Mouse (Mus musculus): ENCODE data around the gene Atp2a1.

DNA sequence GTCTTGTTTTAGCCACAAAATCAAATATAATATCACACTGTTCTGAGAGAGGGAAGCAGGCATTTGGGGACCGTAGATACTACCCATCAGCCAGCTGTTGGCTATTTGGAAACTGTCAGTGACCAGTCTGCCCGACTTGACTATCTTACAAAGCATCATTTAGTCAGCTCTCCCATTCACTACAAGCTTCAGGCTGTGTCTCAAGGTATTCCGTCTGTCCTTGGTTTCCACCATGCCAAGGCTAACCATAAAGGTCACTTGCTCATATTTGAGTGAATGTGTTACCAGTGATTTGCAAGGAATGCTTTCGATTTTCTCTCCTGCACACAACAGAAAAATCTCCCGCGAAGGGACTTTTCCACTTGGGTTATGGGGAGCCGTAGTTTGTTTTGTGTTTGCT lies 28.2 kb downstream of the Atp2a1 start:
- no peak for TF ChIP-seq EP300 (IDR thresholded peaks at IDR 0.05; ENCODE audit: low read depth in 1 of 2, low read length in 2 of 2)
- no peak for TF ChIP-seq POLR2AphosphoS5 (IDR thresholded peaks at IDR 0.05; ENCODE audit: borderline replicate concordance, low read depth, low read length)
- TF ChIP-seq ZMIZ1 (IDR thresholded peaks at IDR 0.05; ENCODE audit: low read depth, low read length) = no peak
- no peak for TF ChIP-seq POLR2A (IDR thresholded peaks at IDR 0.05; ENCODE audit: control insufficient read depth in 1 of 2, insufficient read depth in 1 of 2, low read depth in 1 of 2, low read length in 2 of 2, poor library complexity in 1 of 2)
- TF ChIP-seq POLR2AphosphoS2 (IDR thresholded peaks at IDR 0.05; ENCODE audit: low read length) = no peak
